Mouse (Mus musculus) layer of hippocampus, adult 2 months (tissue): ENCODE measurements around the gene Ddx43. TPM values are rescaled to one million over a fixed set of nuclear protein-coding genes. Genes with fewer than 3 reads are reported as not detected.
A peak's percentile ranks its signal among the peaks of the same experiment; 100 is the strongest.
"Not testable (repeated sequence)": the region's sequence is repeated elsewhere in the genome, so short reads cannot be mapped to it uniquely, and the experiment has no call there.

Experiments used
- DNase-seq, 2 experiments: peaks; one replicate each; pipeline ENCODE4 v3.0.0; 2022; ENCODE audit warnings: low spot score in 2 of 2
- H3K27ac ChIP-seq: fragments of 200-600 bp; 2 replicates; pipeline ENCODE4 v1.8.1; 2022
- H3K4me3 ChIP-seq: fragments of 200-600 bp; 2 replicates; pipeline ENCODE4 v1.8.1; 2022; ENCODE audit warnings: mild to moderate bottlenecking
- CTCF ChIP-seq: fragments of 200-600 bp; conservative IDR thresholded peaks from 2 replicates; pipeline ENCODE4 v1.8.1; 2022; ENCODE audit warnings: antibody characterized with exemption, mild to moderate bottlenecking, moderate library complexity
- long read RNA-seq, 2 experiments: library from polyadenylated mRNA; stranded (forward); transcript quantifications; one replicate each; pipeline ENCODE4 v2.0.0; 2021; ENCODE audit warnings: borderline mapping rate in 2 of 2
- total RNA-seq, 2 experiments: library from RNA; stranded (reverse); gene quantifications; 2 replicates each; pipeline ENCODE4 v1.2.3; 2021

Ddx43 gene
- total RNA-seq, result not detected
- long read RNA-seq, experiment 1, result 0 reads
- long read RNA-seq, experiment 2, partial matches to known transcripts, result 0 of 1 reads
- long read RNA-seq, experiment 2, other reads (novel, unspliced or antisense), result 1 of 1 reads

- DNase-seq, result no peak
- no peak for TF ChIP-seq CTCF
- Histone ChIP-seq H3K4me3 (peak within 1 kb of the TSS; percentile 39), H3K27ac (no peak within 1 kb of the TSS)
These were observed at the start of gene Ddx43 for GRCm38 (mm10) chr9:78395630-78396351. Gene Ddx43, plus strand, starts transcription at chr9:78395777.

DNA sequence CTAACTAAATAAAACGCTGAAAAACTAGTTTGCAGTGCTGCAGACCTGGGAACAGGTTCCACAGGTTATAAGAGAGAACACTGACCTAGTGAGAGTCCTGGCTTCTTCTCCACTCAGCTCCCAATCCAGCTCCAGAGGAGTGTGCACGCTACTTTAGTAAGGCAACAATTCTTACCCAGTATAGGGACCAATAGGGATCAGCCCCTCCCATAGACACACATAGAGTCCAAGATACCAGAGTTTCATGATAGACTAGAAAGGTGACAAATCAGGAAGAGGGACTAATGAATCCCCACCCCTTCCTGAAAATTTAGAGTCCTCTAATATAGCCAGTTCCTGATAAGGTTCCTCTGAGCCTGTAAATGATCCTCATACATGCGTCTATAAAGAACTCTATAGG is 48.6 kb upstream of the Ddx43 start:
- TF ChIP-seq CTCF, result no peak
- Histone ChIP-seq H3K27ac (no peak overlapping the region), H3K4me3 (no peak overlapping the region)
- DNase-seq, result no peak

DNA sequence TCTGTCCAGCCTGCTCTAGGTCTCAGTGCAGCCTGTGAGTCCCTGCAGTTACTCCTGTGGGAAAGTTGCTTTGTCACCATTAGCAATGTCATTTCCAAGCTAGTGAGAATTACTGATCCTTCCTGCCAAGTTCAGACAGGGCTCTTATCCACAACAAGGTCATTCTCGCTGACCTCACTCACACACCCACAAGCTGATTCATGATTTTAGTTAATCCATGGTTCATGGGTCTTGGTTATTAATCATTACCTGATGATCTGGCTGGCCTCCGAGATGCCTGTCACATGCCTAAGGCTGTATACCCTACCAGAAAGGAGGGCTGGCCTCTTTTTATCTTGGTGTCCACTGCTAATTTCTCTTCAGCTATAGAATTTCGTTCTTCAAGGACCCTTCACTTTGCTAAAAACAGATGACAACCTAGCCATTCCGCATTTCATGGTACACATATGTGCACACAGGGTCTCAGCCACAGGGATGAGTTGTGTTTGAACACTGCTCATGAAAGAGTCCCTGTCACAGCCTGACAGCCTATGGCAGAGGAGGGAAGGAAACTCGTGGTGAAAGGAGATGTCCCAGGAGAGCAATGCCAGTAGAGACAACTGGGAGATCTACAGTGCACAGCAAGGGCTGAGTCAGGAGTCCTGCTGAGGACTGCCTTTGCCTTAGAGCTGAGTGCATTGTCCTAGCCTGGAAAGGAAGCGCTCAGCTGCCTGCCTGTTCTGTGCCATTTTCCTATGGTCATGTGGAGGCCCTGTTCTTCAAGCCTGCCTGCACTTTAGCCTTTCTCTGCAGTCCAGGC is 47.2 kb upstream of the Ddx43 start:
- not testable (repeated sequence) for DNase-seq, H3K27ac ChIP-seq, H3K4me3 ChIP-seq

GRCm38 (mm10) chr9:78349141-78349540 is 46.4 kb upstream of the Ddx43 start:
- not testable (repeated sequence) for DNase-seq, H3K27ac ChIP-seq, H3K4me3 ChIP-seq

DNA sequence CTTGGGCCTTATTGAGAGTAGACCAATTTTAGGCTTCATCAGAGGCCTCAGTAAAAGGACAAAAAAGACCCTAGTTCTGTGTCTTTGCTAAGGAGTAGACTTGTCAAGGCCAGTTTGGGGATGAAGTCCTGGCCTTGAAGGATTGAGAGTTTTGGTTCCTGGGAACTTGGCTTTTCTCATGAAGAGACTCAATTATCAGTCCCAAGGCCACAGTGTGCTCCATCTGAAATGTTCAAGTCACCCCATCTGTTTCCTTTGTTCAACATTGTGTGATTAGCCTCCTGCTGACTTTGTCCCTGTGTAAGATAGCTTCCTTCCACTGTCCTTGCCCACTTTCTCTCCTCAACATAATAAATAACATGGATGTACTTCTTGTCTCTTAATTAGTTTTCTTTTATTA is 45.6 kb upstream of the Ddx43 start:
- H3K4me3 ChIP-seq, DNase-seq, H3K27ac ChIP-seq: not testable (repeated sequence)

GRCm38 (mm10) chr9:78351504-78352220 is 43.9 kb upstream of the Ddx43 start:
- no peak for DNase-seq
- no peak for TF ChIP-seq CTCF
- Histone ChIP-seq H3K27ac (no peak overlapping the region), H3K4me3 (no peak overlapping the region)

DNA sequence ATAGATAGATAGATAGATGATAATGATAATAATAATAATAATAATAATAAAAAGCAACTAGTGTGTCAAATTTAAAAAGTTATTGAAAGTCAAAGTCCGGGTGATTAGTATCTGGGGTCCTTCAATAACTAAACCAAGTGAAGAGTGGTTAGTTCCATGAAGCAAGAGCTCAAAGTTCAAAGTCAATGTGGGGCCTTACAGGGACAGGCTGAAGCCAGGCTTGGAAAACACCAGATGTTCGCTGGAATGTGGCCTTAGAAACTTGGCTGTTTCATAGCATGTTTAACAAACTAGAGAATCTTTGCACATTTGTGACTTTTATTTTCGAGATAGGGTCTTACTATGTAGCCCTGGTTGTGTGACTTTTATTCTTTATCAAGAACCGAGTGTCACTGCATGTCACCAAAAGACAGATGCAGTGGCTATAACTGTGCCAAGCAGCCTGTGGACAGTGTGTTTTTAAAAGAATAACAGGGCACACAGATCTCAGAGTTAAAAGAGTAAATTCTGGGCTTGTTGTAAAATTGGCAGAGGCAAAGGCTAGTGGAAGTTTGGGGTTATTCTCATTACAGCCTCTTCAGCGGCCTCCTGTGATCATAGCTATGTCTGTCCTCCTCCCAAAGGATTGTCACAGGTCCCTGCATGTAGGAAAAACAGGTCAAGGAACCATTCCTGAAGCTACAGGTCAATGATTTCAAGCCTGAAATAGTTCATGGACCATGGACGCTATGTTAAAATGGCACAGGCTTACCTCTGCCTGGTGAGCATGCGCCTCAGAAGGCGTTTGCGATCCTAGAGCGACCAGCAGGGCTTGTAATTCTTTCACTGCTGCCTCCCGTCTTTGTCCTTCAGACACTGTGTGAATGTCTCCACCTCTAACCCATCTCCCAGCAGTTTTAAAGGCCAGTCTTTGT is 40.7 kb upstream of the Ddx43 start:
- Histone ChIP-seq H3K4me3 (no peak overlapping the region), H3K27ac (no peak overlapping the region)
- no peak for TF ChIP-seq CTCF
- DNase-seq, result no peak

- no peak for DNase-seq
- H3K4me3 ChIP-seq, result no peak within 1 kb of the TSS
- no peak for TF ChIP-seq CTCF
- H3K27ac ChIP-seq, result no peak within 1 kb of the TSS
These were observed 40.0 kb upstream of the Ddx43 start, which contains the start of gene Gsta2 for GRCm38 (mm10) chr9:78355611-78356010. Gene Gsta2, minus strand, starts transcription at chr9:78355788.

DNA sequence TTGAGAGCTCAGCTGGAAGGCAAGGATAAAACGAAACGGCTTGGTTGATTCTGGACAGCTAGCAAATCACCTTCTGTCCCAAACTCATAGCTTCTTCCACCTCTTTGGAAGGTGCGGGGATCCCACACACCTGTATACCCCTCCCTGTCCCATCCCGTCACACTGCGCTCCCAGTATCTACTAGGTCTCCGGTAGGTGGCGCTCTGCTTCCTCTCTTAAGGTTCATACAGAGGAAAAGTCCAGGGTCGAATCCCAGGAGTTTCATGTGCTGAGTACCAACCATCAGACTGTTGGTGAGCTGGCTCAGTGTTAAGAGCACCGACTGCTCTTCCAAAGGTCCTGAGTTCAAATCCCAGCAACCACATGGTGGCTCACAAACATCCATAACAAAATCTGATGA is 37.5 kb upstream of the Ddx43 start:
- Histone ChIP-seq H3K4me3 (no peak overlapping the region), H3K27ac (no peak overlapping the region)
- peak; percentile 84 for TF ChIP-seq CTCF
- DNase-seq, result peak; percentile 12 to 59

- TF ChIP-seq CTCF, result no peak
- no peak overlapping the region for H3K27ac ChIP-seq
- DNase-seq, result no peak
- H3K4me3 ChIP-seq, result no peak overlapping the region
These were observed 35.7 kb upstream of the Ddx43 start for GRCm38 (mm10) chr9:78359750-78360483.

- TF ChIP-seq CTCF, result no peak
- H3K4me3 ChIP-seq, result no peak overlapping the region
- no peak for DNase-seq
- no peak overlapping the region for H3K27ac ChIP-seq
These were observed 35.1 kb upstream of the Ddx43 start for GRCm38 (mm10) chr9:78360484-78360872.

DNA sequence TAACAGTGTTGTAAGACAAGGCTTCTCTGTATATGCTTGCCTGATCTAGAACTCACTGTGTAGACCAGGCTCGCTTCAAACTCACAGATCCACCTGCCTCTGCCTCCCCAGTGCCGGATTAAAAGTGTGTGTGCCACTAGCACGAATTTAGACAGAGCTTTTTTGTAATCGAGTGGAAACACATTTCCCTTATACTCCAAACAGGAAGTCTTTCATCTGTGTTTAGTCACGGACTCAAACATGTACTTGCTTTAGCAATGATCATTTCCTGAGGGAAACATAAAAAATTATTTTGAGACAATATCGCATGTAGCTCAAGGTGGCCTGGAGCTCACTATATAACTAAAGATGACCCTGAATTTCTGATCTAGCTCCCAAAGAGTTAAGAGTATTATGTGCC is 32.2 kb upstream of the Ddx43 start:
- no peak overlapping the region for H3K27ac ChIP-seq
- DNase-seq, result no peak
- no peak overlapping the region for H3K4me3 ChIP-seq
- TF ChIP-seq CTCF, result no peak
